Mouse (Mus musculus): ENCODE data around the gene Tuft1. TPM values are rescaled to one million over a fixed set of nuclear protein-coding genes. Genes with fewer than 3 reads are reported as not detected.

The Tuft1 gene
- 5.0 and 6.1 TPM in 2 replicates for polyA plus RNA-seq (2012; rRNA removed)

GRCm38 (mm10) chr3:94658740-94659095 is at the start of gene Tuft1:
Gene Tuft1 (minus strand): TSS chr3:94658872.

GRCm38 (mm10) chr3:94693329-94693825 is 34.7 kb upstream of the Tuft1 start, which contains the start of gene Selenbp2:
Gene Selenbp2 (plus strand): TSS chr3:94693556.

GRCm38 (mm10) chr3:94642495-94643162 is 16.0 kb downstream of the Tuft1 start, which contains the start of gene Gm10972:
Gene Gm10972 (plus strand): TSS chr3:94643112.

GRCm38 (mm10) chr3:94582456-94582891 is 76.2 kb downstream of the Tuft1 start, which contains the start of gene Snx27:
Gene Snx27 (minus strand): TSS chr3:94582716.

Other genes starting within 250 kb of the Tuft1 start
- gene Tdrkh, start 245.6 kb downstream of the Tuft1 start, polyA plus RNA-seq (2012; rRNA removed) = 20.1 and 20.7 TPM in 2 replicates
- 53.2 and 57.8 TPM in 2 replicates for gene Mrpl9, start 215.6 kb downstream of the Tuft1 start, polyA plus RNA-seq (2012; rRNA removed)
- 0.31 and 0.45 TPM in 2 replicates for gene Oaz3, start 215.0 kb downstream of the Tuft1 start, polyA plus RNA-seq (2012; rRNA removed)
- gene Celf3, start 180.6 kb downstream of the Tuft1 start, polyA plus RNA-seq (2012; rRNA removed) = 390 and 524 TPM in 2 replicates
- 6.3 and 6.6 TPM in 2 replicates for gene Riiad1, start 178.5 kb downstream of the Tuft1 start, polyA plus RNA-seq (2012; rRNA removed)
- gene Snx27, start 76.2 kb downstream of the Tuft1 start, polyA plus RNA-seq (2012; rRNA removed) = 43.1 and 46.0 TPM in 2 replicates
- gene Gm10972, start 15.8 kb downstream of the Tuft1 start, polyA plus RNA-seq (2012; rRNA removed) = not detected in 2 replicates
- 0.29 and 0.62 TPM in 2 replicates for gene Selenbp2, start 34.7 kb upstream of the Tuft1 start, polyA plus RNA-seq (2012; rRNA removed)
- gene Cgn, start 127.6 kb upstream of the Tuft1 start, polyA plus RNA-seq (2012; rRNA removed) = 9.8 and 11.0 TPM in 2 replicates
- 53.2 and 57.5 TPM in 2 replicates for gene Pogz, start 178.7 kb upstream of the Tuft1 start, polyA plus RNA-seq (2012; rRNA removed)
- gene Psmb4, start 228.1 kb upstream of the Tuft1 start, polyA plus RNA-seq (2012; rRNA removed) = 361 and 392 TPM in 2 replicates

Data from central nervous system, embryonic 18 days (tissue).